Mouse (Mus musculus) forebrain, postnatal 0 days (tissue): ENCODE results near the gene Rpl22. TPM values are rescaled to one million over a fixed set of nuclear protein-coding genes. Genes with fewer than 3 reads are reported as not detected.

Experiments
- ATAC-seq: fragments of 200-750 bp; cut with Nextera tagmentation; 2 replicates; pipeline ENCODE4 v1.8.0; 2017; ENCODE audit warnings: mild to moderate bottlenecking, moderate library complexity
- DNase-seq: peaks from one replicate; pipeline ENCODE4 v3.0.0-alpha.2; 2015
- H3K27ac ChIP-seq: fragments of 300-500 bp; sonication (generic); 2 replicates; pipeline ENCODE4 v1.5.1; 2014; ENCODE audit warnings: low read depth, mild to moderate bottlenecking, antibody characterized with exemption, low read length, moderate library complexity, mixed read lengths
- H3K27me3 ChIP-seq: fragments of 300-500 bp; sonication (generic); 2 replicates; pipeline ENCODE4 v1.6.1; 2014; ENCODE audit warnings: mild to moderate bottlenecking, low read length, mixed read lengths; ENCODE audit not compliant: insufficient read depth
- H3K36me3 ChIP-seq: fragments of 300-500 bp; sonication (generic); 2 replicates; pipeline ENCODE4 v1.6.1; 2014; ENCODE audit warnings: mild to moderate bottlenecking, moderate library complexity; ENCODE audit not compliant: insufficient read depth
- H3K4me1 ChIP-seq: fragments of 300-500 bp; sonication (generic); 2 replicates; pipeline ENCODE4 v1.6.1; 2014; ENCODE audit warnings: antibody characterized with exemption; ENCODE audit not compliant: insufficient read depth
- H3K4me2 ChIP-seq: fragments of 300-500 bp; sonication (generic); 2 replicates; pipeline ENCODE4 v1.6.1; 2014; ENCODE audit warnings: low read depth, mild to moderate bottlenecking, moderate library complexity
- H3K4me3 ChIP-seq: fragments of 300-500 bp; sonication (generic); 2 replicates; pipeline ENCODE4 v1.5.1; 2014; ENCODE audit warnings: low read depth, low read length, mixed read lengths
- H3K9ac ChIP-seq: fragments of 300-500 bp; sonication (generic); 2 replicates; pipeline ENCODE4 v1.6.1; 2014; ENCODE audit warnings: mild to moderate bottlenecking
- H3K9me3 ChIP-seq: fragments of 300-500 bp; sonication (generic); 2 replicates; pipeline ENCODE4 v1.6.1; 2016; ENCODE audit warnings: low read length
- CTCF ChIP-seq: sonication (generic); IDR thresholded peaks from 2 replicates; pipeline ENCODE4 v1.5.1; 2016; ENCODE audit warnings: antibody characterized with exemption, control low read depth, low read depth
- WGBS: fragments of 180-500 bp; shearing (Covaris S2); extraction: QIAGEN DNeasy Blood & Tissue Kit; methylation state at CpG from one replicate; pipeline ENCODE4 v1.1.7; 2014; 5-methylcytosine and 5-hydroxymethylcytosine counted together
- polyA plus RNA-seq: library from polyadenylated mRNA; unstranded; fragments of >200 nt; fragmentation: Nextera tagmentation; extraction: Ambion mirVana; gene quantifications from 2 replicates; pipeline ENCODE4 v1.2.1, GENCODE M21; 2015
- total RNA-seq: library from RNA; depleted of rRNA; stranded (reverse); fragments of >200 nt; gene quantifications from 2 replicates; pipeline ENCODE4 v1.2.3, GENCODE M21; 2014; rRNA removed

Rpl22 gene
- total and polyA plus RNA-seq, 2 experiments from 2014 or later = 176 to 313 TPM

- Histone ChIP-seq H3K27ac (no peak overlapping the region), H3K4me3 (no peak overlapping the region), H3K4me1 (peaks cover 10% of the 10 kb centered on the region), H3K27me3 (no peaks in the 10 kb centered on the region), H3K9me3 (no peaks in the 10 kb centered on the region), H3K4me2 (no peak overlapping the region), H3K36me3 (peaks cover 53% of the 10 kb centered on the region), H3K9ac (no peak overlapping the region)
- ATAC-seq (no peak), DNase-seq (no peak)
- WGBS = 76% methylated on average over 7 of the region's 7 CpGs
- no peak for TF ChIP-seq CTCF
Measured at GRCm38 (mm10) chr4:152355672-152356071, 30.1 kb downstream of the Rpl22 start.

GRCm38 (mm10) chr4:152359700-152360099 lies 34.2 kb downstream of the Rpl22 start:
- H3K4me1 ChIP-seq = 0 out of 2 replicates have a peak, but pooled peaks cover under 1% of the 10 kb centered on the region
- no peak overlapping the region for H3K27ac ChIP-seq
- no peak for DNase-seq
- no peak overlapping the region for H3K4me3 ChIP-seq
- no peaks in the 10 kb centered on the region for H3K9me3 ChIP-seq
- ATAC-seq = no peak
- H3K36me3 ChIP-seq = peaks cover 66% of the 10 kb centered on the region
- no peak overlapping the region for H3K9ac ChIP-seq
- no peaks in the 10 kb centered on the region for H3K27me3 ChIP-seq
- no peak for TF ChIP-seq CTCF
- no peak overlapping the region for H3K4me2 ChIP-seq
- 12% methylated on average over 11 of the region's 11 CpGs for WGBS

- Histone ChIP-seq H3K27me3 (no peaks in the 10 kb centered on the region), H3K4me1 (0 out of 2 replicates have a peak, but pooled peaks cover 4% of the 10 kb centered on the region), H3K36me3 (peaks cover 67% of the 10 kb centered on the region), H3K9me3 (no peaks in the 10 kb centered on the region), H3K4me3 (no peak overlapping the region), H3K27ac (no peak overlapping the region), H3K4me2 (no peak overlapping the region), H3K9ac (no peak overlapping the region)
- TF ChIP-seq CTCF = peak; percentile 11; the same call in 1 of the 2 replicates
- ATAC-seq = peak; percentile 36
- WGBS = 9% methylated on average over 23 of the region's 24 CpGs
- peak; percentile 19 for DNase-seq
Measured at GRCm38 (mm10) chr4:152360855-152361254, 35.3 kb downstream of the Rpl22 start.

GRCm38 (mm10) chr4:152362180-152362579 lies 36.6 kb downstream of the Rpl22 start:
- Histone ChIP-seq H3K27ac (no peak overlapping the region), H3K36me3 (peaks cover 68% of the 10 kb centered on the region), H3K4me2 (no peak overlapping the region), H3K9ac (no peak overlapping the region), H3K27me3 (no peaks in the 10 kb centered on the region), H3K9me3 (no peaks in the 10 kb centered on the region), H3K4me3 (no peak overlapping the region), H3K4me1 (0 out of 2 replicates have a peak, but pooled peaks cover 4% of the 10 kb centered on the region)
- WGBS = 84% methylated on average over 9 of the region's 9 CpGs
- ATAC-seq (no peak), DNase-seq (no peak)
- TF ChIP-seq CTCF = no peak

GRCm38 (mm10) chr4:152365228-152365627 lies 39.7 kb downstream of the Rpl22 start:
- H3K9me3 ChIP-seq = no peaks in the 10 kb centered on the region
- H3K36me3 ChIP-seq = peaks cover 59% of the 10 kb centered on the region
- 0 out of 2 replicates have a peak, but pooled peaks cover 4% of the 10 kb centered on the region for H3K4me1 ChIP-seq
- WGBS = 17% methylated on average over 7 of the region's 7 CpGs
- peak overlapping the region; percentile 10; the same call in 1 of the 2 replicates for H3K9ac ChIP-seq
- no peak overlapping the region for H3K4me2 ChIP-seq
- H3K27me3 ChIP-seq = no peaks in the 10 kb centered on the region
- H3K4me3 ChIP-seq = no peak overlapping the region
- no peak for TF ChIP-seq CTCF
- ATAC-seq (peak; percentile 65), DNase-seq (peak; percentile 68)
- H3K27ac ChIP-seq = 0 out of 2 replicates have a peak overlapping the region, but pooled peaks have one; percentile 5

GRCm38 (mm10) chr4:152382528-152383252 lies 57.1 kb downstream of the Rpl22 start:
- H3K27me3 ChIP-seq = no peaks in the 10 kb centered on the region
- H3K4me3 ChIP-seq = no peak overlapping the region
- no peak overlapping the region for H3K9ac ChIP-seq
- 79% methylated on average over 17 of the region's 17 CpGs for WGBS
- no peak overlapping the region for H3K27ac ChIP-seq
- no peaks in the 10 kb centered on the region for H3K9me3 ChIP-seq
- DNase-seq = no peak
- H3K4me2 ChIP-seq = no peak overlapping the region
- no peaks in the 10 kb centered on the region for H3K4me1 ChIP-seq
- H3K36me3 ChIP-seq = peaks cover 73% of the 10 kb centered on the region
- ATAC-seq = no peak
- no peak for TF ChIP-seq CTCF

Other genes starting within 250 kb of the Rpl22 start
- gene Tnfrsf25, start 209.8 kb upstream of the Rpl22 start, total RNA-seq = 1.4 TPM in 1 of 2 replicates, not detected in the other
- 0.19 and 0.30 TPM in 2 replicates for gene Tnfrsf25, start 209.8 kb upstream of the Rpl22 start, polyA plus RNA-seq
- gene Espn, start 173.4 kb upstream of the Rpl22 start, total RNA-seq = 0.08 and 0.71 TPM in 2 replicates
- gene Espn, start 173.4 kb upstream of the Rpl22 start, polyA plus RNA-seq = 0.50 and 0.69 TPM in 2 replicates
- gene Hes2, start 166.9 kb upstream of the Rpl22 start, total RNA-seq = not detected in 2 replicates
- gene Hes2, start 166.9 kb upstream of the Rpl22 start, polyA plus RNA-seq = not detected in 2 replicates
- 191 and 193 TPM in 2 replicates for gene Acot7, start 147.6 kb upstream of the Rpl22 start, total RNA-seq
- 411 and 466 TPM in 2 replicates for gene Acot7, start 147.6 kb upstream of the Rpl22 start, polyA plus RNA-seq
- gene Gpr153, start 51.5 kb upstream of the Rpl22 start, total RNA-seq = 53.3 and 71.4 TPM in 2 replicates
- gene Gpr153, start 51.5 kb upstream of the Rpl22 start, polyA plus RNA-seq = 8.2 and 11.4 TPM in 2 replicates
- 0.57 TPM in 1 of 2 replicates, not detected in the other for gene Hes3, start 34.1 kb upstream of the Rpl22 start, total RNA-seq
- gene Hes3, start 34.1 kb upstream of the Rpl22 start, polyA plus RNA-seq = 0.13 TPM in 1 of 2 replicates, not detected in the other
- gene Icmt, start 28.5 kb upstream of the Rpl22 start, total RNA-seq = 24.4 and 28.5 TPM in 2 replicates
- 9.8 and 12.7 TPM in 2 replicates for gene Icmt, start 28.5 kb upstream of the Rpl22 start, polyA plus RNA-seq
- gene Rnf207, start 6.7 kb upstream of the Rpl22 start, total RNA-seq = 2.6 and 4.4 TPM in 2 replicates
- gene Rnf207, start 6.7 kb upstream of the Rpl22 start, polyA plus RNA-seq = 2.7 and 4.2 TPM in 2 replicates
- 60.0 and 76.0 TPM in 2 replicates for gene Chd5, start 12.9 kb downstream of the Rpl22 start, total RNA-seq
- gene Chd5, start 12.9 kb downstream of the Rpl22 start, polyA plus RNA-seq = 35.2 and 57.8 TPM in 2 replicates
- 5.5 and 6.5 TPM in 2 replicates for gene Nphp4, start 151.0 kb downstream of the Rpl22 start, total RNA-seq
- gene Nphp4, start 151.0 kb downstream of the Rpl22 start, polyA plus RNA-seq = 2.6 and 3.5 TPM in 2 replicates
- 31.5 and 38.6 TPM in 2 replicates for gene Kcnab2, start 152.1 kb downstream of the Rpl22 start, total RNA-seq
- 20.9 and 24.2 TPM in 2 replicates for gene Kcnab2, start 152.1 kb downstream of the Rpl22 start, polyA plus RNA-seq